Comparison of ENCODE assay signal across 8 mouse cellular contexts in the genomic region with DNA sequence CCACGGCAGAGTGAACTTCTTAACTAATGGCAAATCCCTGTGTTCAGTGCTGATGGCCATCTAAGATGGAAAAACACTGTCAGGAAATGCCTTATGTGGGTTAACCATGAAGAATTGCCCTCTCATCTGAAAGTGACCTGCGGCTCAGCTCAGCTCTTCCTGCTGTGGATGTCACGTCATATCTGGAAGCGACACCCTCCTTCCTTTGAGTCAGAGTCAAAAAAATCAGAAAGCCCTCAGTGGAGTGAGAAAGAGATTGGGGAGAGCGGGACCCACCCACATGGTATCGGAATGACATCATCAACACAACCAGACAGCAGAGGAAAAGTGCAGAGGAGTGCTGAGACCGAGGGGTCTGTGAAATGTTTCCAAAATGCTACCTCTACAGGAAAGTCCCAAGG. TPM values are rescaled to one million over a fixed set of nuclear protein-coding genes. Genes with fewer than 3 reads are reported as not detected.
DNase-seq lines count a peak whose midpoint lies in the region; ATAC-seq and TF ChIP-seq lines count a peak whose summit lies in the region.

No protein-coding gene starts in this region.

- H3K4me2 ChIP-seq in neural tube, embryonic 14.5 days (ENCODE audit: low read depth, low read length) = peak overlapping the region; percentile 38; the same call in 1 of the 2 replicates
- H3K4me2 ChIP-seq in liver, embryonic 12.5 days = no peak overlapping the region

- H3K36me3 ChIP-seq in kidney, adult 2 months (ENCODE audit: control insufficient read depth, insufficient read depth, low read length) = no peaks in the 10 kb centered on the region
- H3K36me3 ChIP-seq in neural tube, embryonic 14.5 days (ENCODE audit: control insufficient read depth, insufficient read depth, low read length) = no peaks in the 10 kb centered on the region
- no peaks in the 10 kb centered on the region for H3K36me3 ChIP-seq in liver, embryonic 12.5 days

- peak; percentile 34 for DNase-seq in cerebellum, adult 11-12 months
- no peak for DNase-seq in cerebellum, postnatal 4 days (ENCODE audit: low spot score in 2 of 2)
- DNase-seq in right cerebral cortex, adult 18-20 months = peak; percentile 68
- no peak for DNase-seq in right cerebral cortex, postnatal 14 days
- DNase-seq in kidney, adult 2 months = peak; percentile 59
- DNase-seq in embryo, embryonic 10 days (ENCODE audit: low spot score) = no peak

- no peak for TF ChIP-seq CTCF in kidney, adult 2 months (conservative IDR thresholded peaks at IDR 0.05; ENCODE audit: insufficient read depth, insufficient read length, low read depth, low read length)

- peak; percentile 36; the same call in 1 of the 2 replicates for ATAC-seq in neural tube, embryonic 14.5 days (ENCODE audit: low read depth)
- no peak for ATAC-seq in liver, embryonic 12.5 days

- H3K9ac ChIP-seq in neural tube, embryonic 14.5 days (replicated peaks; ENCODE audit: low read depth, low read length) = no peak overlapping the region
- H3K9ac ChIP-seq in liver, embryonic 12.5 days = no peak overlapping the region

- no peaks in the 10 kb centered on the region for H3K27me3 ChIP-seq in kidney, adult 2 months (replicated peaks; ENCODE audit: control insufficient read depth, insufficient read depth, low read length)
- no peaks in the 10 kb centered on the region for H3K27me3 ChIP-seq in neural tube, embryonic 14.5 days (ENCODE audit: control insufficient read depth, insufficient read depth, low read length)
- H3K27me3 ChIP-seq in liver, embryonic 12.5 days (replicated peaks) = peaks cover 5% of the 10 kb centered on the region; the same call in 1 of the 2 replicates

- TF ChIP-seq POLR2A in kidney, adult 2 months (IDR thresholded peaks at IDR 0.05; ENCODE audit: low read depth, low read length) = no peak

- peaks cover 5% of the 10 kb centered on the region for H3K4me1 ChIP-seq in kidney, adult 2 months (ENCODE audit: control insufficient read depth, insufficient read depth, low read length)
- H3K4me1 ChIP-seq in neural tube, embryonic 14.5 days (ENCODE audit: control insufficient read depth, insufficient read depth, low read length) = peaks cover 11% of the 10 kb centered on the region; the same call in 1 of the 2 replicates
- no peaks in the 10 kb centered on the region for H3K4me1 ChIP-seq in liver, embryonic 12.5 days

- no peak overlapping the region; the same call in 1 of the 2 replicates for H3K27ac ChIP-seq in kidney, adult 2 months (ENCODE audit: insufficient read depth, low read depth, low read length)
- H3K27ac ChIP-seq in neural tube, embryonic 14.5 days (ENCODE audit: low read depth, low read length) = peak overlapping the region; percentile 69; the same call in 1 of the 2 replicates
- H3K27ac ChIP-seq in liver, embryonic 12.5 days = no peak overlapping the region

- 51% methylated on average over 7 of the region's 7 CpGs for WGBS in kidney, adult 2 months
- WGBS in neural tube, embryonic 14.5 days = 62% methylated on average over 7 of the region's 7 CpGs
- WGBS in liver, embryonic 12.5 days (ENCODE audit: insufficient replicate concordance) = 38% methylated on average over 7 of the region's 7 CpGs

- no peaks in the 10 kb centered on the region for H3K9me3 ChIP-seq in neural tube, embryonic 14.5 days (ENCODE audit: control insufficient read depth, low read length)
- no peaks in the 10 kb centered on the region for H3K9me3 ChIP-seq in liver, embryonic 12.5 days (replicated peaks)

- no peak overlapping the region for H3K4me3 ChIP-seq in kidney, adult 2 months (ENCODE audit: insufficient read depth, low read depth, low read length)
- no peak overlapping the region for H3K4me3 ChIP-seq in neural tube, embryonic 14.5 days (ENCODE audit: low read depth, low read length)
- H3K4me3 ChIP-seq in liver, embryonic 12.5 days = no peak overlapping the region

RNA-seq across cellular contexts. Expression of a gene that starts 39.3 kb away (rescaled TPM):
- 26.5 and 34.3 TPM in 2 replicates for polyA plus RNA-seq in kidney, adult 2 months (2012; rRNA removed)
- polyA plus RNA-seq in neural tube, embryonic 14.5 days (2014; fragmentation: Nextera tagmentation; extraction: Ambion mirVana) = 400 and 447 TPM in 2 replicates
- 389 and 394 TPM in 2 replicates for polyA plus RNA-seq in liver, embryonic 12.5 days (2016; fragmentation: Nextera tagmentation; extraction: Ambion mirVana)

RNA-seq across cellular contexts. Expression of a gene that starts 39.4 kb away (rescaled TPM):
- 0.04 and 0.05 TPM in 2 replicates for polyA plus RNA-seq in kidney, adult 2 months (2012; rRNA removed)
- polyA plus RNA-seq in neural tube, embryonic 14.5 days (2014; fragmentation: Nextera tagmentation; extraction: Ambion mirVana) = 0.11 and 0.14 TPM in 2 replicates
- not detected in 2 replicates for polyA plus RNA-seq in liver, embryonic 12.5 days (2016; fragmentation: Nextera tagmentation; extraction: Ambion mirVana)

RNA-seq across cellular contexts. Expression of a gene that starts 40.6 kb away (rescaled TPM):
- 115 and 124 TPM in 2 replicates for polyA plus RNA-seq in kidney, adult 2 months (2012; rRNA removed)
- polyA plus RNA-seq in neural tube, embryonic 14.5 days (2014; fragmentation: Nextera tagmentation; extraction: Ambion mirVana) = 0.79 and 1.7 TPM in 2 replicates
- polyA plus RNA-seq in liver, embryonic 12.5 days (2016; fragmentation: Nextera tagmentation; extraction: Ambion mirVana) = 14.6 and 15.2 TPM in 2 replicates

RNA-seq across cellular contexts. Expression of a gene that starts 56.4 kb away (rescaled TPM):
- polyA plus RNA-seq in kidney, adult 2 months (2012; rRNA removed) = 2.5 and 2.9 TPM in 2 replicates
- 17.2 and 17.9 TPM in 2 replicates for polyA plus RNA-seq in neural tube, embryonic 14.5 days (2014; fragmentation: Nextera tagmentation; extraction: Ambion mirVana)
- 46.3 and 47.9 TPM in 2 replicates for polyA plus RNA-seq in liver, embryonic 12.5 days (2016; fragmentation: Nextera tagmentation; extraction: Ambion mirVana)

Comparison
In these comparisons a context has a peak if more than half of its experiments do, and no peak if none do; other contexts are left out.
1. DNase-seq: peak in cerebellum, adult 11-12 months (single experiment), right cerebral cortex, adult 18-20 months (single experiment) and kidney, adult 2 months (single experiment); none in cerebellum, postnatal 4 days (0 of 2), right cerebral cortex, postnatal 14 days (single experiment) and embryo, embryonic 10 days (single experiment).
2. RNA of a gene that starts 39.3 kb away (polyA plus RNA-seq): 400 to 447 TPM in neural tube, embryonic 14.5 days and 389 to 394 TPM in liver, embryonic 12.5 days; 26.5 to 34.3 TPM in kidney, adult 2 months; every median in the first group is over 10 times any median in the second.